Mouse (Mus musculus) activated CD4-positive, CD25-positive, alpha-beta regulatory T cell (primary cell): ENCODE measurements around the gene Pelp1. TPM values are rescaled to one million over a fixed set of nuclear protein-coding genes. Genes with fewer than 3 reads are reported as not detected.

Source experiments
- polyA plus RNA-seq, 2 experiments: library from polyadenylated mRNA; unstranded; fragments of 100-300 nt; shearing (Covaris generic); gene quantifications; one replicate each; pipeline ENCODE4 v1.2.1; 2017

Gene Pelp1
- 10 to 100 TPM in 1 of 2 experiments, 1 to 10 TPM in 1; 8.7 to 12.7 TPM for polyA plus RNA-seq

GRCm38 (mm10) chr11:70409594-70410296 lies at the start of gene Pelp1:
Gene Pelp1, minus strand, starts transcription at chr11:70410031.

GRCm38 (mm10) chr11:70458688-70459600 lies 49.1 kb upstream of the Pelp1 start, which contains the start of gene Zmynd15:
Gene Zmynd15, plus strand, starts transcription at chr11:70459433.

GRCm38 (mm10) chr11:70451797-70452498 lies 42.1 kb upstream of the Pelp1 start, which contains the start of gene Med11:
Gene Med11, plus strand, starts transcription at chr11:70451919.

GRCm38 (mm10) chr11:70432048-70432894 lies 22.4 kb upstream of the Pelp1 start, which contains the start of gene Arrb2:
Gene Arrb2, plus strand, starts transcription at chr11:70432635.

GRCm38 (mm10) chr11:70351868-70352267 lies 58.0 kb downstream of the Pelp1 start, which contains the start of gene Alox15:
Gene Alox15, minus strand, starts transcription at chr11:70352031.

Other genes with a start within 250 kb of the Pelp1 start
- gene Slc16a11, start 197.3 kb downstream of the Pelp1 start, polyA plus RNA-seq, result under 1 TPM; 0.21 to 0.60 TPM
- gene Slc16a13, start 189.0 kb downstream of the Pelp1 start, polyA plus RNA-seq, result 1 to 10 TPM; 2.8 to 3.6 TPM
- not detected for gene Bcl6b, start 180.2 kb downstream of the Pelp1 start, polyA plus RNA-seq
- gene 0610010K14Rik, start 172.1 kb downstream of the Pelp1 start, polyA plus RNA-seq, result 100 to 1,000 TPM; 171 to 200 TPM
- gene Gm21988, start 170.2 kb downstream of the Pelp1 start, polyA plus RNA-seq, result 1 to 10 TPM; 5.1 to 5.8 TPM
- gene Rnasek, start 170.2 kb downstream of the Pelp1 start, polyA plus RNA-seq, result 100 to 1,000 TPM; 279 to 287 TPM
- gene Alox12, start 154.7 kb downstream of the Pelp1 start, polyA plus RNA-seq, result not detected
- gene Alox12e, start 87.4 kb downstream of the Pelp1 start, polyA plus RNA-seq, result under 1 TPM in 1 of 2 experiments, not detected in 1; 0.26 TPM
- gene Alox15, start 58.0 kb downstream of the Pelp1 start, polyA plus RNA-seq, result 1 to 10 TPM in 1 of 2 experiments, under 1 TPM in 1; 0.67 to 2.4 TPM
- gene Arrb2, start 22.6 kb upstream of the Pelp1 start, polyA plus RNA-seq, result 100 to 1,000 TPM; 315 to 338 TPM
- gene Med11, start 41.9 kb upstream of the Pelp1 start, polyA plus RNA-seq, result 10 to 100 TPM; 74.9 to 86.6 TPM
- gene Zmynd15, start 49.4 kb upstream of the Pelp1 start, polyA plus RNA-seq, result not detected
- gene Cxcl16, start 50.0 kb upstream of the Pelp1 start, polyA plus RNA-seq, result 1 to 10 TPM in 1 of 2 experiments, under 1 TPM in 1; 0.62 to 3.5 TPM
- 1 to 10 TPM; 1.9 to 3.4 TPM for gene Tm4sf5, start 95.2 kb upstream of the Pelp1 start, polyA plus RNA-seq
- not detected for gene Vmo1, start 104.6 kb upstream of the Pelp1 start, polyA plus RNA-seq
- gene Gltpd2, start 109.2 kb upstream of the Pelp1 start, polyA plus RNA-seq, result under 1 TPM in 1 of 2 experiments, not detected in 1; 0.52 TPM
- gene Psmb6, start 115.3 kb upstream of the Pelp1 start, polyA plus RNA-seq, result 100 to 1,000 TPM; 304 to 369 TPM
- not detected for gene Gm40193, start 122.9 kb upstream of the Pelp1 start, polyA plus RNA-seq
- gene Pld2, start 130.0 kb upstream of the Pelp1 start, polyA plus RNA-seq, result 1 to 10 TPM; 2.3 to 3.0 TPM
- 10 to 100 TPM; 14.6 to 17.0 TPM for gene Mink1, start 152.8 kb upstream of the Pelp1 start, polyA plus RNA-seq
- gene 4930544D05Rik, start 205.8 kb upstream of the Pelp1 start, polyA plus RNA-seq, result under 1 TPM in 1 of 2 experiments, not detected in 1; 0.26 TPM
- 1 to 10 TPM in 1 of 2 experiments, under 1 TPM in 1; 0.88 to 1.7 TPM for gene Chrne, start 209.2 kb upstream of the Pelp1 start, polyA plus RNA-seq
- gene Gp1ba, start 229.1 kb upstream of the Pelp1 start, polyA plus RNA-seq, result under 1 TPM in 1 of 2 experiments, not detected in 1; 0.90 TPM
- 100 to 1,000 TPM; 284 to 341 TPM for gene Rnf167, start 237.2 kb upstream of the Pelp1 start, polyA plus RNA-seq
- gene Slc25a11, start 237.4 kb upstream of the Pelp1 start, polyA plus RNA-seq, result 100 to 1,000 TPM; 159 to 161 TPM
- gene Pfn1, start 244.6 kb upstream of the Pelp1 start, polyA plus RNA-seq, result 1,000 to 10,000 TPM; 4,890 to 5,701 TPM
- 10 to 100 TPM; 16.2 to 18.7 TPM for gene Eno3, start 247.2 kb upstream of the Pelp1 start, polyA plus RNA-seq